Mouse (Mus musculus) natural killer cell, adult 2 months (primary cell): ENCODE measurements at regions not wholly inside any gene's neighbourhood (a gene's known extent, or its start where the extent isn't known, plus 50 kb on each side); places are given as distances from the start of the nearest gene placed in this dataset.

ENCODE experiments used
- DNase-seq, 2 experiments: peaks; one replicate each; pipeline ENCODE4 v3.0.0; 2022; ENCODE audit warnings: low spot score in 2 of 2

DNA sequence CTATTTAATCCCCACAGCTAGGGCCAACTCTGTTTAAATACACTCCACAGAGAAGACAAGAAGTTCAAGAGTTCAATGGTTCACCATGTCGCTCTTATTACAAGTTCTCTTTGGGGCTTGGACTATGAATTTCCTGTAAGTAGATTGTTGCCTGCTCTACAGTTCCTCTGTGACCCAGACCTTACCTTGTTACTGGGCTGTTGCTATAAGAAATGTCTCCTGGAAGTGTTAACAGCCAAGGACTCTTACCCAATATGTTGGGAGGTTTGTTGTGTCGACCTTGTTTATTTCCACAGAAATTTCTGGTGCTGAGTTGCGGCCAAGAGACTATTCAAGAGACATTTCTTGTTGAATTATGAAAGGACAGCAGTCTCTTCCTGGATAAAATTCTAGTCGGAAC is 78.3 kb upstream of the Thbs1 start:
- no peak for DNase-seq

DNA sequence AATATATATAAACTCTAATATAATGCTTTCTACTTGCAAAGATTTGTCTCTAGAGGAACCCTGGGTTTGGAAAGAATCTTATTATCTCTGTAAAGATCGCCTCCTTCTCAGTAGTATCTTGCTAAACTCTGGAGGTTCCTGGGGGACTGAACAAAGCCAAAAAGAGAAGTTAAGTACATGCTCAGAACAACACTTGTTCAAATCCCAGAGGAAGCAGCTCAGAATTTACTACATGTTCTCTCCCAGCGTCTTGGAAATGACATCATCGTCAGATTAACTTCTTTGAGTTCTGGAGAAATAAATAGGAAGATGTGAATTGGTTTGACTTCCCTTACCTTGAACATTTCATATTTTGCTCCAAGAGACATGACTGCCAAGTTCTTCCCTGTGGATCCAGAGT is 77.7 kb upstream of the Thbs1 start:
- DNase-seq = no peak

DNA sequence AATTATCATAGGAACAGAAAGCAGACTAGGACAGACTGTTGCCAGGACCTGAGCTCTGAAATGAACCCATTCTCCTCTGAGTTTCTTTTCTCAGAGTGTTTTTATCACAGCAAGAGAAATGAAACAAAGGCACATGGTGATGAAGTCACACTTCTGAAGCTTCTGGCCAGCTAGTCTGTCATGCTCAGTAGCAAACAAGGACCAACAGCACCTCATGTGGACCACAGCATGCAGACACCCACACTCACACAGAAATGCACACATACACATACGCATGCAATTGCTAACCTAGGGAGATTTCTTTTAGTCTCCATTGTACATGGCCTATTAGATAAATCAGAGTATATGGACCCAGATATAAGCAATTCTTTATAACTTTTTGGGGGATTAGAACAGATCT is 76.3 kb upstream of the Thbs1 start:
- DNase-seq = no peak

DNA sequence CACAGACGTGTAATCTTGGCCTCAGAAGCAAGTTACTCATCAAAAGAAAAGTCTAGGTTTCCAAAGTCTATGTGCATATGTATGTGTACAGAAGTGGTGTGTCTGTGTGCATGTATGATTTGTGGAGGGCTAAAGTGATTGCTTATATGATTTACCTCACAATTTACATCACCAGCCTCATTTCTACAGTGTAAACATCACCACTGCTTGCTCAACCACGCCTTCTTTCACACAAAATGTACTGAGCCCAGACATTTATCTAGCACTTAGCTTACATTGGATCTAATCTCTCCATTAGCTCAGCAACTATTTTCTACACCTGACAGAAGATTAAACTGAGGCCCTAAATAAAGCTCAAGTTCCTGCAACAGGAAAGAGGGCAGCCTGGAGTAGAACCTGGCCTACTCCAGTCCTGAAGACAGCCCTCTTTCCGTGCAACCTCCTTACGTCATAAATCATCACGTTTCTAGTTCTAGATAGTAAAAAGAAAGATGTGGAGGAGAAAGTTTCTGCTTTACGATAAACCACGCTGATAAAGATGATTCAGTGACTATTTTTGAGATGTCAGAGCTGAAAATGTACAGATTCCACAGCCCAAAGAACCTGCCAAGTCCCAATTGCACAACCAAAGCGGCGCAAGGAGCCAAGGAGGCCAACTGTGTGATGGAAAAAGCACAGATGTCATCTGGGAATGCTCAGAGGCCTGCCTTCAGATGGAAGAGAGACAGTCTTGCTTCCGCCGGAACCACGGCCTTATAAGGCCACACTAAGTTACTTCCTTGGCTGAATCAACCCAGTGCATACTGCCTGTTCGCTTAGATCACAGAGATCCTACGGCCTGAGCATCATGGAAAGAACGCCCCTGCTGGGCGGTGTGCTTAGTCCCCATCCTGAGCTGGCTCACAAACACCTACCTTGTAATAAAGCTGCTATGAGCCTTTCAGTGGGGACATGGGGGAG is 72.5 kb upstream of the Thbs1 start:
- no peak for DNase-seq

DNA sequence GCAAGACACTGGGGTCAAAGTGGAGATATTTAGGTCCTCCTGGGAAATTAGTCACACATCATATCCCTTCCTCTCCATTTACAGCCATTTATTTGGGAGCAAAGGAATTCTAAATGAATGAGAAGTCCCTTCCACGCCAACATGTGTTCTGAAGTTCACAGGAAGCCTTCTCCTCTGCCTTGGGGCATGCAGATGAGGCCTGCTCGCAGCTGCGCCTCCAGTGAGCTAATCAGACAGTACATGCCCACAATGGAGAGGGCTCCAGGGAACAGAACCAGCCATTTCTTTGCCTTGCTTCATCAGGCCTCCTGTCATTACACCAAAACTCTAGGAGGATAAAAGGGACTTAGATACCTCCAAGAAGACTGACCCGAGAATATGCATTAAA is 71.9 kb upstream of the Thbs1 start:
- no peak for DNase-seq

DNA sequence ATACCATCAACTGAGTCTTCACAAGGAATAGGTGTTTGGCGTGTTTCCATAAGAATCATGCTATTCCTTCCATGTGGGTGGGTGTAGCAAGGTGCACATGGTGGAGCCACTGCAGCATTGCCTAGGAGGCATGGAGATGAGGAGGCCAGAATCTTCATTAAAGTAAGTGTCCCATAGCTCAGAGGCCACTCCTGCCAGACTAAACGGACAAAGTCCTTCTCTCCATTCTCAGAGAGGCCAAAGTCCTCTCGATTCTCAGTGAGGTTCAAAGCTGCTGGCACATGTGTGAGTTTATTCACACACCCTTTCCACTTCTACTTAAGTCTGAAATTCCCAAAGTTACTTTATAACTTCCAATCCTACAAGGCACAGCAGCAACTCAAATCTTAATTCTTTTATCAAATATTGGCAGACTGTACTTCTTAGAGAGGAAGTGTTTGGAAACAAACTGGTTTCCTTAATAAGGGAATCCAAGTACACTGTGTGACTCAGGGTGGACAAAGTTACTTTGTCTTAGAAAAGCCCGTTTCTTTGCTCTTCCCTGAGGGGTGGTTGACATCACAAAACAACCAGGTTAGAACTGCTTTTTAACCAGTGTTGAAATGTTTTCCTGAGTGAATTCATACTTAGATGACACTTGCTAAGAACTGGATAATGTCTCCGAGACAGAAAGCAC is 69.2 kb upstream of the Thbs1 start:
- DNase-seq = no peak

DNA sequence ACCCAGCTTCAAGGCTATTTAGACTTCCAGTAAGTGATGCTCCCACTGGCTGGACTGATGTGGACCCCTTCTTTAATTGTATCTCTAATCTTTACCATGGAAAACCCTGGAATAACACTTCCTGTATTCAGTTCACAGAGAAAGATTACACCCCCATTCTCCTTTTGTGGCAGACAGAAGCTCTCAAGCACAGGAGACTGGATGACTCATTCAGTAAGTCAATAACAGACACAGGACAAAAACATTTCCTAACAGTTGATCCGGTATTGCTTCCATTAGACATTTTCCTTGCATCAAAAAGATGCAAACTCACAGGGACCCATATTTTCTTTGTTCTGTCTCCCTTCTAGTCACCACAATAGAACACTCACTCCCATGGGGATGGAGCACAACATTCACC is 67.0 kb upstream of the Thbs1 start:
- no peak for DNase-seq

DNA sequence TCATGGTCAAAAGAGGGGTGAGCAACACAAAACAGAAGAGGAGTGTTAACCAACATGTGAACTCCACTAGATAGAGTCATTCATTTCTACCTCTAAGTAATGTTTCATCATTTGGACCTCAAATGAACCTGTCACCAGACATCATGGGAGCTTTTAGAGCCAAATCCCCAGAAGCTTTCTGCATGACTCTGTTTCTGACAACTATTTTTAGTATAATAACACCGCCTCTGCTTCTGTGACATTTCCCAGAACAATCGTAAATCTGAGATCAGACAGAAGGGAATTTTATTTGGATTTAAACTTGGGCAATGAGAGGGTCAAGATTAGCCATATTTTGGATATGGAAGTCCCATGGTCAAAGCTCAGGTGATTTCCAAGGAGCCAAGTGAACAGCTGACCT is 61.4 kb upstream of the Thbs1 start:
- DNase-seq = no peak

DNA sequence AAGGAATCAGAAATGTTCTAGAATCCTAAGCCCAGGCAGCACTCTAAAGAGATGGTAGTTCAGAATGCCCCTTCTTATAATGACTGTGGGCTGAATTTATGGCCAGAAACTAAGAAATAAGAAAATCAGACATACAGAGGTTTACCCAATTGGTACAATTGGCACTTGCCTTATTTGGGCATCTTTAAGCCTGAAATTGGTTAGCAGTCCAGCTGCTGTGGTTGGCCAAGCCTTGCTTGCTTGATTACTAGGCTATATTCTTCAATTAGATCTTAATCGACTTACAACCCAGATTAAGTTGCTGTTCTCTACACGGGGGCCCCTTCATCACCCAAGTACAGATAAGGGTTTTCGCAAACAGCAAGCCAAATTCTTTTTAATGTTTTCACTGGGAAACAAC is 60.1 kb upstream of the Thbs1 start:
- no peak for DNase-seq

DNA sequence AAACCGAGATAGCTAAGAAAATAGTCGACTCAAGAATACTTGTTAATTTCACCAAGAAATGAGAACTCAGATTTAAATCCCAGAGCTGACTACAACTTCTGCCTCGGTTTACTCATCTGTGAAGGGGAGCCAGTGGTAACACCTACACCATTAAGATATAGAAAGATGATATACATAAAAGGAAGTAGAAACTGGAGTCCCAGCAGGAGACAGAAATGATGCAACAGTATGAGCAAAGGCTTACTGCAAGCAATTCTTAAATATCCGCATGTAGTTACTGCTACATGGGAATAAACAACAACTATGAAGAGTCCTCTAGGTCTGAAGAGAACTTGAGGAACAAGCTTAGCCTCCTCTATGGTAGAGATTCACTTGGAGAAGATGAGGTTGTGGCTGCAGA is 58.2 kb upstream of the Thbs1 start:
- DNase-seq = no peak

DNA sequence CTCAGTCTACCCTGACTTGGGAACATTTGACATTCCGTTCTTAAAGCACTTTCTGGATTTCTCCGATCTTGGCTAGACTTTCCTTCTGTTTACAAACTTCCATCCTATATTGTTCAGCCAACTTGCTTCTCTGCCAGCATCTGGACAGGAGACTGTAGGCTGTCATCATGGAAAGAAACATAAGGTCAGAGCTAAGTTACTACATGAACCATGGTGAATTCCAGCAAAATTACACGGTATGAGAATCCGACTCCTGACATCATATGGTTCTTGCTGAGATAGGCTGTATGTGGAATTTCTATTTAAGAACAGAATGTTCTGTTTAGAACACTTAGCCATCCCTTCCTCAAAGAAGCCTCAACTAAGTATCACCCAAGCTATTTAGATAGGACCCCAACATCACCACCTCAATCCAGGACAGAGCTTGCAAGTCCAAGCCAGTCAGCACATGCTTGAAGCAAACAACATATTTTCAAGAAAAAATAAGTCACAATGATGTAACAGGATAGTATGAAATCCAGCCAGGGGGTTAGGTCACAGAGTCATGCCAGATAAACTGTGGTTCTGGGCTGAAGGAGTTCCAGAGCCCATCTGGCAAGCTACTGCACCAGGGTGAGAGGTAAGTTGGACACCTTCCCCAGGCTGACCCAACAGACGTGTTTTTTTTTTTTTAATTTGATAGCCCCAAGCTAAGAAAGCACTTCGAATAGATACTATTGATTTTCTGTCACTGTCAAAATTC is 52.9 kb upstream of the Thbs1 start:
- no peak for DNase-seq

DNA sequence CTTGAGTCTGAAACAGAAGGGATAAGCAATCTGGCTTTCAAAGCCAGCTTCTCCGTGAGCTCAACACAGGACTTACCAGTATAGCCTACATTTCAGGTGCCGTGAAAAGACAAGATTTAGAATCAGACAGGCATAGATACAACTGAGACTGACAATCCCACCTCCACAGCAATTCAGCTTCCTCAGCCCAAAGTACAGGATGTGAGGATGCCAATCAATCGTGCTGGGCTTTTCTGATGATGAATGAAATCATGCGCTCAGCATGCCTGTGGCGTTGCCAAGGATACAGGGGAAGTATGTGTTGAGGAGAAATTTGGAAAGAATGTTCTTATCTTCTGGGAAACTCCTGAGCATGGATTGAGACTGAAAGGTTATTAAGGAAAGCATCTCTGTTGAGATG is 50.4 kb upstream of the Thbs1 start:
- no peak for DNase-seq
